Mouse (Mus musculus) cortical plate, adult 2 months (tissue): Measurements from ENCODE around the gene Arhgef10l.

ENCODE experiments used
- CTCF ChIP-seq: fragments of 200-500 bp; IDR thresholded peaks from 2 replicates; pipeline ENCODE4 v1.5.1; 2011; ENCODE audit warnings: mild to moderate bottlenecking, control low read depth, low read length; ENCODE audit not compliant: insufficient read depth; ENCODE audit errors: extremely low read depth
- POLR2A ChIP-seq: fragments of 200-500 bp; IDR thresholded peaks from 2 replicates; pipeline ENCODE4 v1.6.1; 2011; ENCODE audit warnings: mild to moderate bottlenecking, low read length, control low read depth; ENCODE audit not compliant: insufficient read depth; ENCODE audit errors: extremely low read depth

DNA sequence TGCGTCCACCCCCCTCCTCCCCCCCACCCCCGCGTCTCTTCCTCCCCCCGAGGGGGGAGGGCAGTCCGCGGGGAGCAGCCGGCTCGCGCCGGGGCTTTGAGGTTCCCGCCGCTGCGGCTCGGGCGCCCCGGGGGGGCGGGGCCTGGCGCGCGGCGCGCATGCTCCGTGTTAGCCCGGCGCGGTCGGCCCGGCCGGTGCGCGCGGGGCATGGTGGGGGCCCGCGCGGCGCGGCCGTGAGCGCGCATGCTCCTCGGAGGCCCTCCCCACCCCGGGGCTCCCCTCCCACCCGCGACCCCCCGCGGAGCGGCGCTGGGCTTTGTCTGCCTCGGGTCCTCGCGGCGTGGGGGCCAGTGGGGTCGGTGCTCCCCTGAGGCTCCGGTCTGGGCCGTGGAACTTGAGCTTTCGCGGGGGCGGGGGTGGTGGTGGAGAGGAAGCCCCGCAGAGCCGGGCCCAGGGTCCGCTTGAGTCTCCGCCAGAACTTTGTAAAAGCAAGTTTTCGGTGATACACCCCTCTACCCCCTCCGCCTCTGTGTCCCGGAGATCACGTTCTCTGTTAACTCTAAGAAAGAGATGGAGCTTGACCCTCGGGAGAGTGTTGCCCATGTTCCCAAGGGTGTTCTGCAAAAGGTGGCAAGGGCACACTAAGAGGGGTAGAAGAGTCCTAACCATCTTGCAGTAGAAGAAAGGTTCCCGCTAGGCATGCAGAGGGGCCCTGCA is 37.0 kb upstream of the Arhgef10l start:
- no peak for TF ChIP-seq POLR2A
- TF ChIP-seq CTCF = no peak
